Mouse (Mus musculus) C2C12 (cell line): ENCODE data around the gene Spry1. TPM values are rescaled to one million over a fixed set of nuclear protein-coding genes. Genes with fewer than 3 reads are reported as not detected.

Experiments used
- H3K27me3 ChIP-seq: one replicate; pipeline ENCODE4 v1.6.1; 2011; ENCODE audit not compliant: control insufficient read depth, insufficient read depth, insufficient read length
- H3K36me3 ChIP-seq: one replicate; pipeline ENCODE4 v1.6.1; 2011; ENCODE audit not compliant: control insufficient read depth, insufficient read depth
- H3K4me3 ChIP-seq: one replicate; pipeline ENCODE4 v1.5.1; 2011; ENCODE audit warnings: mild to moderate bottlenecking, control low read depth; ENCODE audit not compliant: poor library complexity, insufficient read depth, severe bottlenecking
- H3K79me2 ChIP-seq: one replicate; pipeline ENCODE4 v1.6.1; 2011; ENCODE audit not compliant: control insufficient read depth, insufficient read depth
- H3K79me3 ChIP-seq: one replicate; pipeline ENCODE4 v1.6.1; 2011; ENCODE audit warnings: low read depth, control low read depth
- H3ac ChIP-seq: one replicate; pipeline ENCODE3; 2011; ENCODE audit warnings: low read depth; ENCODE audit not compliant: control insufficient read depth, insufficient read length
- CEBPB ChIP-seq: IDR thresholded peaks from one replicate; pipeline ENCODE4 v1.6.1; 2011; ENCODE audit warnings: low read depth, mild to moderate bottlenecking, control low read depth, moderate library complexity
- CTCF ChIP-seq: IDR thresholded peaks from one replicate; pipeline ENCODE4 v1.5.1; 2011; ENCODE audit not compliant: control insufficient read depth, insufficient read depth, insufficient read length
- FOSL1 ChIP-seq: IDR thresholded peaks from one replicate; pipeline ENCODE4 v1.8.0; 2011; ENCODE audit warnings: mild to moderate bottlenecking, low read length; ENCODE audit not compliant: poor library complexity, insufficient read depth, severe bottlenecking
- MAX ChIP-seq: IDR thresholded peaks from one replicate; pipeline ENCODE4 v1.6.1; 2011; ENCODE audit warnings: mild to moderate bottlenecking, control low read depth
- MYOD1 ChIP-seq: IDR thresholded peaks from one replicate; pipeline ENCODE4 v1.6.1; 2011; ENCODE audit warnings: low read depth; ENCODE audit not compliant: control insufficient read depth, insufficient read length
- MYOG ChIP-seq: IDR thresholded peaks from one replicate; pipeline ENCODE4 v1.6.1; 2011; ENCODE audit not compliant: control insufficient read depth, insufficient read length; ENCODE audit errors: extremely low read depth
- USF1 ChIP-seq: IDR thresholded peaks from one replicate; pipeline ENCODE4 v1.6.1; 2011; ENCODE audit warnings: low read depth, mild to moderate bottlenecking, control low read depth, moderate library complexity
- polyA plus RNA-seq: library from polyadenylated mRNA; unstranded; fragments of >200 nt; fragmentation: generic; extraction: Trizol; gene quantifications from one replicate; pipeline ENCODE4 v1.2.1, GENCODE M21; 2012; ENCODE audit warnings: missing spikeins

Gene Spry1
- polyA plus RNA-seq, 1 experiment: 1.4 TPM

DNA sequence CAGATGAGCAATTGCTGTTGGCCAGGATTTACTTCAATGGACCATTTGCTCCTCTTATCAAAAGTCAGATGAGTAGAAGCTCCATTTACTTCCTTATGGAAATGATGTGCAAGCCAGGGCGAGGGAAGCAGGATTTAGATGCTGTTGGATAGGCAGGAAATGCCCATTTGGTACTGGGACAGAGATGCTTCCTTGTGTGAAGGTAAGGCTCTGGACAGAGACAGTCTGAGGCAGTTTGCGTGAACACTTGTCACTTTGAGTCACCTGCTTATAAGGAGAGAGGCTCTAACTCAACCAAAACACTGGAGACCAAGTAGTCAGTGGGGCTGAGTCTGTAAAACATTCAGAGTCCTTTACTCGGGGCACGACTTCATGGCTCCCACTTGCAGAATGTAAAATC is 2.8 kb upstream of the Spry1 start:
- Histone ChIP-seq H3K36me3 (no peaks in the 10 kb centered on the region), H3K79me3 (no peaks in the 10 kb centered on the region), H3K79me2 (no peaks in the 10 kb centered on the region), H3ac (no peak overlapping the region), H3K4me3 (no peak overlapping the region), H3K27me3 (no peaks in the 10 kb centered on the region)
- TF ChIP-seq MYOG (no peak), MYOD1 (no peak), MAX (no peak), USF1 (no peak), CTCF (no peak), CEBPB (no peak), FOSL1 (no peak)

- Histone ChIP-seq H3K79me3 (no peaks in the 10 kb centered on the region), H3K27me3 (no peaks in the 10 kb centered on the region), H3K79me2 (no peaks in the 10 kb centered on the region), H3ac (peak overlapping the region; percentile 54), H3K36me3 (no peaks in the 10 kb centered on the region), H3K4me3 (peak overlapping the region; percentile 32)
- no peak for TF ChIP-seq CTCF
- TF ChIP-seq MYOG: no peak
- TF ChIP-seq MAX: no peak
- no peak for TF ChIP-seq USF1
- TF ChIP-seq MYOD1: no peak
- no peak for TF ChIP-seq CEBPB
- TF ChIP-seq FOSL1: no peak
Observed at GRCm38 (mm10) chr3:37640162-37640721, 495 bp downstream of the Spry1 start.

- Histone ChIP-seq H3K27me3 (no peaks in the 10 kb centered on the region), H3ac (no peak overlapping the region), H3K79me3 (no peaks in the 10 kb centered on the region), H3K4me3 (peak overlapping the region; percentile 32), H3K36me3 (no peaks in the 10 kb centered on the region), H3K79me2 (no peaks in the 10 kb centered on the region)
- no peak for TF ChIP-seq FOSL1
- no peak for TF ChIP-seq CEBPB
- peak; percentile 92 for TF ChIP-seq CTCF
Observed at GRCm38 (mm10) chr3:37640810-37641209, 1.1 kb downstream of the Spry1 start.

DNA sequence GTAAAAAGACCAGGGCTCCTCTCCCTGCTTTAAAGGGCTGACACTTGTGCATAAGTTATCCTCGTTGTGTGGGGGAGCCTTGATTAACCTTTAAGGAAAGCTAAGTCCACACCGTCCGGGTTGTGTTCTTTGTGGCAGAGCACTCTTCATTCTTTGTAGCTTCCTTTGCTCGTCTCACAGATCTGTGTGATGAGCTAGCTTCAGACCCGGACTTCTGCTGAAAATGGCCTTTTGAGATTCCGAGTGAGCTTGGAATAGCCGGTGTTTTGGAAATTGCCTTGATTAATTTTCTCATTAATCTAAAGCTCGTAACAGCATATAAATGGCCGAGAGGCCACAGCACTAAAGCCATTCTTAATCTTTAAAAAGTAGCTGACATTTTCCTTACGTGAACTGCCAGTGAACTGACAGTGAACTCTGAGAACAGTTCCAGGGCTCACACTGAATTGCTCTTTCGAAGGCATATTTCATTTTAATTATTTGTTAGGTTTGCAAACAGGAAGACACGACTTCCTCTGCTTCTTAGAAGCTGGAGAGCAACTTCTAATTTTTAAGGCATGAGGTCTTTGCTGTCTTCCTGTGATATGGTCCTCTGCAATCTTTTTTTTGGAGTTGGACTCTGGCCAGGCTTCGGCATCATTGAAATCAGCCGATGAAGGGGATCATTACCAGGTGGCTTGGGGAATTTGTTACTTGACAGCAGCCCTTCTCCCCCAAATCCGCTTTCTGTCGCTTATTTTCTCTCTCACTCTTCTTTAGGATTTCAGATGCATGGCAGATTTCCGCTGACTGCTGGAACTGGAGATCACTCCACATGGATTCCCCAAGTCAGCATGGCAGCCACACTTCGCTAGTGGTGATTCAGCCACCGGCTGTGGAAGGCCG is 2.3 kb downstream of the Spry1 start:
- Histone ChIP-seq H3K27me3 (no peaks in the 10 kb centered on the region), H3K4me3 (no peak overlapping the region), H3K79me2 (no peaks in the 10 kb centered on the region), H3K36me3 (no peaks in the 10 kb centered on the region), H3K79me3 (no peaks in the 10 kb centered on the region), H3ac (no peak overlapping the region)
- TF ChIP-seq MYOD1: no peak
- TF ChIP-seq MYOG: no peak

DNA sequence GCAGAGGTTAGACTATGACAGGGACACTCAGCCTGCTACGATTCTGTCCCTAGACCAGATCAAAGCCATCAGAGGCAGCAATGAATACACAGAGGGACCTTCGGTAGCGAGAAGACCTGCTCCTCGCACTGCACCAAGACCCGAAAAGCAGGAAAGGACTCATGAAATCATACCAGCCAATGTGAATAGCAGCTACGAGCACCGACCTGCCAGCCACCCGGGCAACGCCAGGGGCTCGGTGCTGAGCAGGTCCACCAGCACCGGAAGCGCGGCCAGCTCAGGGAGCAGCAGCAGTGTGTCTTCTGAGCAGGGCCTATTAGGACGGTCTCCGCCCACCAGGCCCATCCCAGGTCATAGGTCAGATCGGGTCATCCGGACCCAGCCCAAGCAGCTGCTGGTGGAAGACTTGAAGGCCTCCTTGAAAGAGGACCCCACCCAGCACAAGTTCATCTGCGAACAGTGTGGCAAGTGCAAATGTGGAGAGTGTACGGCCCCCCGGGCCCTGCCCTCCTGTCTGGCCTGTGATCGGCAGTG is 3.0 kb downstream of the Spry1 start:
- no peak overlapping the region for H3ac ChIP-seq
- no peaks in the 10 kb centered on the region for H3K79me2 ChIP-seq
- no peaks in the 10 kb centered on the region for H3K27me3 ChIP-seq
- no peaks in the 10 kb centered on the region for H3K36me3 ChIP-seq
- no peaks in the 10 kb centered on the region for H3K79me3 ChIP-seq
- H3K4me3 ChIP-seq: no peak overlapping the region
- TF ChIP-seq MAX (no peak), FOSL1 (no peak), MYOD1 (no peak), CTCF (no peak), CEBPB (no peak), USF1 (no peak), MYOG (no peak)
